Comparison of ENCODE assay signal across 18 mouse cellular contexts in genomic region chr14:76844717-76845116, GRCm38 (mm10).
"Had no signal": no experiment of that assay in that cellular context is flagged by ENCODE, and none has a peak within 500 bp of the region (broad histone marks: within the 10 kb centered on the region; RNA-seq: fewer than 3 reads in every experiment).

No protein-coding gene starts in this region.

- DNase-seq: lung, adult 18-20 months; lung, embryonic 14.5 days; lung, postnatal 10 days; lung, postnatal 4 days; midbrain, embryonic 14.5 days; right cerebral cortex, postnatal 14 days; thymus, adult 2 months; thymus, postnatal 25 days; thymus, postnatal 4 days had no signal

- H3K9ac ChIP-seq: lung, embryonic 14.5 days; midbrain, embryonic 12.5 days; neural tube, embryonic 13.5 days; neural tube, embryonic 15.5 days; stomach, embryonic 15.5 days had no signal

- ATAC-seq: midbrain, embryonic 16.5 days had no signal

- H3K4me3 ChIP-seq: megakaryocyte, embryonic 14.5 days; midbrain, embryonic 10.5 days; midbrain, embryonic 12.5 days; myocyte; neural tube, embryonic 13.5 days; neural tube, embryonic 15.5 days; stomach, embryonic 15.5 days had no signal

- H3K4me1 ChIP-seq: midbrain, embryonic 10.5 days; midbrain, embryonic 12.5 days; neural tube, embryonic 15.5 days; stomach, embryonic 15.5 days had no signal

- H3K9me3 ChIP-seq: midbrain, embryonic 10.5 days; midbrain, embryonic 12.5 days; neural tube, embryonic 15.5 days; stomach, embryonic 15.5 days had no signal

- H3K36me3 ChIP-seq: midbrain, embryonic 10.5 days; midbrain, embryonic 12.5 days; neural tube, embryonic 13.5 days; neural tube, embryonic 15.5 days; stomach, embryonic 15.5 days had no signal

- H3K4me2 ChIP-seq: lung, embryonic 14.5 days; midbrain, embryonic 12.5 days; neural tube, embryonic 13.5 days; neural tube, embryonic 15.5 days; stomach, embryonic 15.5 days had no signal

- H3K27ac ChIP-seq: midbrain, embryonic 10.5 days; midbrain, embryonic 12.5 days; neural tube, embryonic 13.5 days; neural tube, embryonic 15.5 days; stomach, embryonic 15.5 days; stomach, postnatal 0 days had no signal

- H3K27me3 ChIP-seq: megakaryocyte, embryonic 14.5 days; midbrain, embryonic 12.5 days; neural tube, embryonic 13.5 days; neural tube, embryonic 15.5 days; stomach, embryonic 15.5 days had no signal
